Mouse (Mus musculus): ENCODE measurements around the gene Slc5a5. TPM values are rescaled to one million over a fixed set of nuclear protein-coding genes. Genes with fewer than 3 reads are reported as not detected.

Gene Slc5a5
- polyA plus RNA-seq, 3 experiments from 2014 or later = not detected

Other genes with a start within 250 kb of the Slc5a5 start
- 1 to 10 TPM; 3.8 to 6.4 (median 4.8) TPM for gene Pgpep1, start 232.4 kb downstream of the Slc5a5 start, polyA plus RNA-seq (2017; shearing (Covaris generic))
- gene Lsm4, start 219.5 kb downstream of the Slc5a5 start, polyA plus RNA-seq (2017; shearing (Covaris generic)) = 100 to 1,000 TPM in 1 of 3 experiments, 10 to 100 TPM in 2; 79.0 to 128 (median 97.8) TPM
- 10 to 100 TPM; 13.9 to 23.2 (median 16.6) TPM for gene Jund, start 193.8 kb downstream of the Slc5a5 start, polyA plus RNA-seq (2017; shearing (Covaris generic))
- not detected for gene Iqcn, start 189.3 kb downstream of the Slc5a5 start, polyA plus RNA-seq (2017; shearing (Covaris generic))
- gene Gm3336, start 174.2 kb downstream of the Slc5a5 start, polyA plus RNA-seq (2017; shearing (Covaris generic)) = under 1 TPM in 1 of 3 experiments, not detected in 2; 0.55 TPM
- gene Pde4c, start 169.0 kb downstream of the Slc5a5 start, polyA plus RNA-seq (2017; shearing (Covaris generic)) = under 1 TPM; 0.19 to 0.59 (median 0.25) TPM
- 1 to 10 TPM; 4.6 to 8.6 (median 7.9) TPM for gene Rab3a, start 138.1 kb downstream of the Slc5a5 start, polyA plus RNA-seq (2017; shearing (Covaris generic))
- gene Mpv17l2, start 131.8 kb downstream of the Slc5a5 start, polyA plus RNA-seq (2017; shearing (Covaris generic)) = 10 to 100 TPM; 35.5 to 46.1 (median 42.5) TPM
- 1 to 10 TPM; 2.6 to 5.4 (median 5.4) TPM for gene Pik3r2, start 116.0 kb downstream of the Slc5a5 start, polyA plus RNA-seq (2017; shearing (Covaris generic))
- gene Mast3, start 87.7 kb downstream of the Slc5a5 start, polyA plus RNA-seq (2017; shearing (Covaris generic)) = 10 to 100 TPM; 14.8 to 20.5 (median 18.4) TPM
- gene Il12rb1, start 84.3 kb downstream of the Slc5a5 start, polyA plus RNA-seq (2017; shearing (Covaris generic)) = 10 to 100 TPM; 13.8 to 38.5 (median 18.3) TPM
- gene Arrdc2, start 53.0 kb downstream of the Slc5a5 start, polyA plus RNA-seq (2017; shearing (Covaris generic)) = 1 to 10 TPM; 1.9 to 7.8 (median 3.7) TPM
- not detected for gene Kcnn1, start 29.5 kb downstream of the Slc5a5 start, polyA plus RNA-seq (2017; shearing (Covaris generic))
- 100 to 1,000 TPM in 1 of 3 experiments, 10 to 100 TPM in 2; 54.2 to 120 (median 63.1) TPM for gene Ccdc124, start 18.8 kb downstream of the Slc5a5 start, polyA plus RNA-seq (2017; shearing (Covaris generic))
- over 10,000 TPM in 2 of 3 experiments, 1,000 to 10,000 TPM in 1; 6,080 to 11,053 (median 10,917) TPM for gene Rpl18a, start 4.7 kb upstream of the Slc5a5 start, polyA plus RNA-seq (2017; shearing (Covaris generic))
- gene Map1s, start 13.2 kb upstream of the Slc5a5 start, polyA plus RNA-seq (2017; shearing (Covaris generic)) = 10 to 100 TPM; 13.9 to 16.7 (median 13.9) TPM